In the genomic region with DNA sequence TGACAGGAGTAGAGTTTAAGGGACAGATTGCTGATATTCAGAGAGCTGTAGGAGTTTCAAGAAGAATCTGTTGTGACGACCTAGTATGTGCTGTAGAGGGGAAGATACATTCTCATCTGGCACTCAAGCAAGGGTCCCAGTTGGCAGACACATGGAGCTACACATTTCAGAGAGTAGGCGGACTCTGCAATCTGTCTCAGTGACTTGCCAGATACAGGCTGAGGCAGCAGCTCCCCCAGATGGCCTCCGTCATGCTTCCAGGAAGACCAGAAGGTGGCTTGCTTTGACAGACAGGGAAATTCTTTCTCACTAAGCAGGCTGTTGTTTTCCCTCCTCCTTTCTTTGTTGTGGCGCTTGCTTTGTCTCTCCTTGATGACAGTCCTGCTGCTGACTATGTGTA, we compare ENCODE assay signal across 8 mouse cellular contexts.
DNase-seq lines count a peak whose midpoint lies in the region; ATAC-seq lines count a peak whose summit lies in the region.

No protein-coding gene starts in this region.

- no peaks in the 10 kb centered on the region for H3K9me3 ChIP-seq in kidney, embryonic 14.5 days (ENCODE audit: control insufficient read depth, low read length)
- no peaks in the 10 kb centered on the region for H3K9me3 ChIP-seq in limb, embryonic 10.5 days (replicated peaks)

- H3K27me3 ChIP-seq in kidney, embryonic 14.5 days (ENCODE audit: control insufficient read depth, insufficient read depth, low read length) = no peaks in the 10 kb centered on the region
- no peaks in the 10 kb centered on the region for H3K27me3 ChIP-seq in limb, embryonic 10.5 days (ENCODE audit: low read depth, poor library complexity, severe bottlenecking)

- WGBS in kidney, embryonic 14.5 days = 25% methylated on average over 4 of the region's 4 CpGs
- 42% methylated on average over 4 of the region's 4 CpGs for WGBS in limb, embryonic 10.5 days

- no peak overlapping the region for H3K4me2 ChIP-seq in kidney, embryonic 14.5 days (replicated peaks; ENCODE audit: low read depth, low read length)

- peak; percentile 78; the same call in 1 of the 2 replicates for ATAC-seq in kidney, embryonic 14.5 days (ENCODE audit: low FRiP score, low TSS enrichment)
- no peak for ATAC-seq in erythroid progenitor cell, adult 5-6 weeks (replicated peaks; ENCODE audit: low FRiP score, poor library complexity, severe bottlenecking)

- no peak overlapping the region for H3K9ac ChIP-seq in kidney, embryonic 14.5 days (ENCODE audit: low read depth, low read length)

- no peaks in the 10 kb centered on the region for H3K36me3 ChIP-seq in kidney, embryonic 14.5 days (ENCODE audit: control insufficient read depth, insufficient read depth, low read length)
- no peaks in the 10 kb centered on the region for H3K36me3 ChIP-seq in limb, embryonic 10.5 days

- 0 out of 2 replicates have a peak, but pooled peaks cover 3% of the 10 kb centered on the region for H3K4me1 ChIP-seq in kidney, embryonic 14.5 days (ENCODE audit: control insufficient read depth, insufficient read depth, low read length)
- no peaks in the 10 kb centered on the region for H3K4me1 ChIP-seq in limb, embryonic 10.5 days

- no peak overlapping the region for H3K27ac ChIP-seq in kidney, embryonic 14.5 days (ENCODE audit: low read depth, low read length)
- H3K27ac ChIP-seq in limb, embryonic 10.5 days = no peak overlapping the region

- no peak overlapping the region for H3K4me3 ChIP-seq in kidney, embryonic 14.5 days (ENCODE audit: low read length)
- H3K4me3 ChIP-seq in limb, embryonic 10.5 days = no peak overlapping the region

- no peak for DNase-seq in kidney, adult 18-20 months
- peak; percentile 78 for DNase-seq in cerebellum, adult 11 months
- DNase-seq in frontal cortex, postnatal 10 days (ENCODE audit: low spot score in 2 of 2) = peak; percentile 71
- peak; percentile 88 to 95 for DNase-seq in layer of hippocampus, adult 18-20 months (ENCODE audit: low spot score in 2 of 2)
- DNase-seq in lung, postnatal 14 days = peak; percentile 32
- DNase-seq in limb, embryonic 10.5 days (ENCODE audit: low spot score) = no peak

Comparison
In these comparisons a context has a peak if more than half of its experiments do, and no peak if none do; other contexts are left out.
1. DNase-seq: peak in cerebellum, adult 11 months (single experiment), frontal cortex, postnatal 10 days (2 of 2), layer of hippocampus, adult 18-20 months (2 of 2) and lung, postnatal 14 days (single experiment); none in kidney, adult 18-20 months (single experiment) and limb, embryonic 10.5 days (single experiment).